Mouse (Mus musculus) heart, embryonic 14.5 days (tissue): ENCODE data around the gene Gprin1. TPM values are rescaled to one million over a fixed set of nuclear protein-coding genes. Genes with fewer than 3 reads are reported as not detected.

ENCODE experiments used
- ATAC-seq: fragments of 200-750 bp; cut with Nextera tagmentation; 2 replicates; pipeline ENCODE4 v1.8.0; 2017; ENCODE audit warnings: low read depth, moderate TSS enrichment; ENCODE audit not compliant: insufficient number of reproducible peaks, insufficient read depth, low FRiP score
- H3K27ac ChIP-seq, 2 experiments: fragments of 200-500 bp in 1 of 2; fragments of 300-500 bp in 1 of 2; sonication (generic) in 1 of 2; replicated peaks in 1 of 2; 2 replicates each; pipeline ENCODE4 v1.5.1; 2012 to 2014; ENCODE audit warnings: low read depth in 2 of 2, low read length in 2 of 2, control low read depth in 1 of 2, mild to moderate bottlenecking in 1 of 2, mixed read lengths in 1 of 2; ENCODE audit not compliant: control insufficient read depth in 1 of 2, insufficient read depth in 1 of 2
- H3K27me3 ChIP-seq: fragments of 300-500 bp; sonication (generic); 2 replicates; pipeline ENCODE4 v1.6.1; 2014; ENCODE audit warnings: mild to moderate bottlenecking, low read length, control low read depth; ENCODE audit not compliant: control insufficient read depth, insufficient read depth
- H3K36me3 ChIP-seq: fragments of 300-500 bp; sonication (generic); 2 replicates; pipeline ENCODE4 v1.6.1; 2014; ENCODE audit warnings: mild to moderate bottlenecking, control low read depth, low read length, mixed read lengths; ENCODE audit not compliant: control insufficient read depth, insufficient read depth
- H3K4me1 ChIP-seq, 2 experiments: fragments of 200-500 bp in 1 of 2; fragments of 300-500 bp in 1 of 2; sonication (generic) in 1 of 2; 2 replicates each; pipeline ENCODE4 v1.6.1; 2012 to 2014; ENCODE audit warnings: low read length in 2 of 2, control low read depth in 1 of 2, mixed read lengths in 1 of 2; ENCODE audit not compliant: control insufficient read depth in 2 of 2, insufficient read depth in 2 of 2
- H3K4me2 ChIP-seq: fragments of 300-500 bp; sonication (generic); 2 replicates; pipeline ENCODE4 v1.6.1; 2014; ENCODE audit warnings: mild to moderate bottlenecking, low read length
- H3K4me3 ChIP-seq, 2 experiments: fragments of 200-500 bp in 1 of 2; fragments of 300-500 bp in 1 of 2; sonication (generic) in 1 of 2; 2 replicates each; pipeline ENCODE4 v1.5.1; 2012 to 2014; ENCODE audit warnings: low read length in 2 of 2, mild to moderate bottlenecking in 2 of 2, control low read depth in 1 of 2, low read depth in 1 of 2, moderate library complexity in 1 of 2; ENCODE audit not compliant: control insufficient read depth in 1 of 2, insufficient read depth in 1 of 2
- H3K9ac ChIP-seq: fragments of 300-500 bp; sonication (generic); 2 replicates; pipeline ENCODE4 v1.6.1; 2014; ENCODE audit warnings: mild to moderate bottlenecking, low read length
- H3K9me3 ChIP-seq: fragments of 300-500 bp; sonication (generic); 2 replicates; pipeline ENCODE4 v1.6.1; 2016; ENCODE audit warnings: low read length, control low read depth; ENCODE audit not compliant: control insufficient read depth
- WGBS: fragments of 180-500 bp; shearing (Covaris S2); extraction: QIAGEN DNeasy Blood & Tissue Kit; methylation state at CpG from one replicate; pipeline ENCODE4 v1.1.7; 2014; 5-methylcytosine and 5-hydroxymethylcytosine counted together
- polyA plus RNA-seq: library from polyadenylated mRNA; unstranded; fragments of >200 nt; fragmentation: Nextera tagmentation; extraction: Ambion mirVana; gene quantifications from 2 replicates; pipeline ENCODE4 v1.2.1, GENCODE M21; 2014

Gprin1 gene
- polyA plus RNA-seq, 1 experiment from 2014 or later, result 0.12 TPM

- Histone ChIP-seq H3K9me3 (no peaks in the 10 kb centered on the region), H3K4me3 (no peak overlapping the region), H3K4me2 (no peak overlapping the region), H3K9ac (no peak overlapping the region), H3K27ac (no peak overlapping the region), H3K36me3 (no peaks in the 10 kb centered on the region), H3K27me3 (peaks cover 56% of the 10 kb centered on the region), H3K4me1 (peaks cover 0 to 7% of the 10 kb centered on the region in 2 experiments; a peak in 1 of 4 replicates)
- 83% methylated on average over 4 of the region's 4 CpGs for WGBS
- no peak for ATAC-seq
Measured at GRCm38 (mm10) chr13:54767012-54767411, 17.3 kb upstream of the Gprin1 start.

GRCm38 (mm10) chr13:54766192-54766768 is 16.6 kb upstream of the Gprin1 start, which contains the start of gene Sncb:
TSS of gene Sncb (minus strand) at chr13:54766595.
- Histone ChIP-seq H3K27ac (no peak within 1 kb of the TSS), H3K4me1 (peaks cover 0 to 7% of the 10 kb centered on the region in 2 experiments; a peak in 1 of 4 replicates), H3K9me3 (no peaks in the 10 kb centered on the region), H3K36me3 (no peaks in the 10 kb centered on the region), H3K4me3 (peak within 1 kb of the TSS; percentile 4 to 29; a peak in 3 of 4 replicates), H3K4me2 (peak within 1 kb of the TSS; percentile 56), H3K9ac (no peak within 1 kb of the TSS), H3K27me3 (peaks cover 56% of the 10 kb centered on the region)
- no peak for ATAC-seq
- 2% methylated on average over 35 of the region's 35 CpGs for WGBS

- Histone ChIP-seq H3K9ac (no peak overlapping the region), H3K27ac (no peak overlapping the region), H3K36me3 (no peaks in the 10 kb centered on the region), H3K9me3 (no peaks in the 10 kb centered on the region), H3K4me2 (peak overlapping the region; percentile 56), H3K4me1 (peaks cover 0 to 7% of the 10 kb centered on the region in 2 experiments; a peak in 1 of 4 replicates), H3K27me3 (peaks cover 62% of the 10 kb centered on the region), H3K4me3 (peak overlapping the region; percentile 4 to 29; a peak in 3 of 4 replicates)
- no peak for ATAC-seq
- 5% methylated on average over 41 of the region's 44 CpGs for WGBS
Measured at GRCm38 (mm10) chr13:54765281-54766191, 15.9 kb upstream of the Gprin1 start.

GRCm38 (mm10) chr13:54760906-54761305 is 11.2 kb upstream of the Gprin1 start:
- H3K36me3 ChIP-seq, result no peaks in the 10 kb centered on the region
- 73% methylated on average over 7 of the region's 7 CpGs for WGBS

GRCm38 (mm10) chr13:54760164-54760795 is 10.6 kb upstream of the Gprin1 start:
- WGBS, result 43% methylated on average over 8 of the region's 8 CpGs
- Histone ChIP-seq H3K36me3 (no peaks in the 10 kb centered on the region), H3K4me3 (no peak overlapping the region), H3K9me3 (no peaks in the 10 kb centered on the region), H3K4me2 (no peak overlapping the region), H3K27ac (no peak overlapping the region), H3K27me3 (peaks cover 74% of the 10 kb centered on the region), H3K9ac (no peak overlapping the region), H3K4me1 (peaks cover 5% of the 10 kb centered on the region in 2 experiments; a peak in 3 of 4 replicates)
- ATAC-seq, result no peak

More at GRCm38 (mm10) chr13:54760906-54761305, 11.2 kb upstream of the Gprin1 start:
- Histone ChIP-seq H3K4me3 (no peak overlapping the region), H3K27ac (no peak overlapping the region), H3K27me3 (peaks cover 75% of the 10 kb centered on the region), H3K9ac (no peak overlapping the region), H3K4me2 (no peak overlapping the region), H3K4me1 (peaks cover 5 to 7% of the 10 kb centered on the region in 2 experiments; a peak in 3 of 4 replicates), H3K9me3 (no peaks in the 10 kb centered on the region)
- no peak for ATAC-seq

- Histone ChIP-seq H3K9me3 (no peaks in the 10 kb centered on the region), H3K27ac (no peak overlapping the region), H3K4me3 (no peak overlapping the region), H3K4me1 (peaks cover 5% of the 10 kb centered on the region in 2 experiments; a peak in 3 of 4 replicates), H3K27me3 (peaks cover 74% of the 10 kb centered on the region), H3K9ac (no peak overlapping the region), H3K36me3 (no peaks in the 10 kb centered on the region), H3K4me2 (no peak overlapping the region)
- ATAC-seq, result no peak
- WGBS, result 18% methylated on average over 7 of the region's 7 CpGs
Measured at GRCm38 (mm10) chr13:54759496-54759895, 9.8 kb upstream of the Gprin1 start.

GRCm38 (mm10) chr13:54758756-54759470 is 9.2 kb upstream of the Gprin1 start:
- Histone ChIP-seq H3K27ac (no peak overlapping the region), H3K36me3 (no peaks in the 10 kb centered on the region), H3K9ac (no peak overlapping the region), H3K4me3 (no peak overlapping the region), H3K27me3 (peaks cover 69% of the 10 kb centered on the region), H3K9me3 (no peaks in the 10 kb centered on the region), H3K4me1 (peaks cover 5% of the 10 kb centered on the region in 2 experiments; a peak in 3 of 4 replicates), H3K4me2 (peak overlapping the region; percentile 67)
- WGBS, result 2% methylated on average over 29 of the region's 29 CpGs
- 0 out of 2 replicates have a peak, but pooled peaks have one; percentile 8 for ATAC-seq
